Mouse (Mus musculus) layer of hippocampus, adult 6 months (tissue): ENCODE measurements around the gene Slc25a20. TPM values are rescaled to one million over a fixed set of nuclear protein-coding genes. Genes with fewer than 3 reads are reported as not detected.

Source experiments
- long read RNA-seq, 2 experiments: library from polyadenylated mRNA; unstranded; transcript quantifications; one replicate each; pipeline ENCODE4 v2.0.0; 2019 to 2020
- microRNA-seq: library from miRNA; unstranded; fragments of <30 nt; microRNA quantifications from one replicate; pipeline ENCODE4 v1.2.0, GENCODE M21; 2020
- polyA plus RNA-seq: library from polyadenylated mRNA; unstranded; fragments of <200 nt; fragmentation: Nextera tagmentation; gene quantifications from 2 replicates; pipeline ENCODE4 v1.2.3, GENCODE M21; 2021

The Slc25a20 gene
- 6.9 and 8.5 TPM in 2 replicates for polyA plus RNA-seq
- long read RNA-seq, experiment 1, partial matches to known transcripts, result 1 of 3 reads
- long read RNA-seq, experiment 1, other reads (novel, unspliced or antisense), result 0 of 3 reads
- long read RNA-seq, experiment 2, transcript Slc25a20-201 (9 exons, 1,783 nt), result major isoform, 38 of 43 reads
- long read RNA-seq, experiment 2, partial matches to known transcripts, result 4 of 43 reads
- long read RNA-seq, experiment 2, other reads (novel, unspliced or antisense), result 0 of 43 reads

DNA sequence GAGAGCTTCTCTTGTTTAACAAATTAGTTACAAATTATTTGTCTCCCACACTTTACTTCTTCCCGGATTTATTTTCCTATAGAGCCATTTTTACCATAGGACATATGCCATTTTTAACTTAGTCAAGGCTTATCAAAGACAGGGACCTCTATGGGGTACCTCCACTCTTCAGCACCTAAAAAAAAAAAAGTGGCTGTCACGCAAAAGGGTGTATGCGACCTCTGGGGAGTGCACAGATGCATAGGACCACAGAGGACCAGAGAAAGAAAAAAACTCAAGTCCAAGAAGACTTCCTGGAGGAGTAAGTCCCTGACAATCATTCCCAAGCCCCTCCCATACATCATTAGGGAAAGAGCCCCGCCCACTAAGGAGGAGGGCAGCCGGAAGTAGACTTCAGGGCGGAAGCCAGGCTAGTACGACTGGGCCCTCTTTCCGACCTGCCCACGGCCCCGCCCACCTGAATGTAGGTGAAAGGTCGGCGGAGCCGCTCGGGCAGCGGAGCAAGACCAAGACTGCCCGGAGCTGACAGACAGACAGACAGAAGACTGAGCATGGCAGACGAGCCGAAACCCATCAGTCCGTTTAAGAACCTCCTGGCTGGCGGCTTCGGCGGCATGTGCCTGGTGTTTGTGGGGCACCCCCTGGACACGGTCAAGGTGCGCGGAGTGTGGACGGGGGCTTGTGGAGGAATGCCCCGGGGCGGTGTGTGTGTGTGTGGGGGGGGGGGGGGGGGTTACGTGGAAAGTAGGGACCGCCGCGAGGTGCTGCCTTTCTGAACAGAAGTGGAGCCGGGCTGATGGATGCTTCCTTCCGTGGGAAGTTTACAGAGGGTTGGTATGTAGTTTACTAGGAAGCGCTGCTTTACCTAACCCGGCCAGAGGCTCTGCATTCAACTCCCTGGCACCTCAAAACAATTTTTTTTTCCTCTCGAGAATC, at the start of gene Slc25a20:
TSS of gene Slc25a20 (plus strand) at position 412 of the 936 bp plus-strand sequence.

DNA sequence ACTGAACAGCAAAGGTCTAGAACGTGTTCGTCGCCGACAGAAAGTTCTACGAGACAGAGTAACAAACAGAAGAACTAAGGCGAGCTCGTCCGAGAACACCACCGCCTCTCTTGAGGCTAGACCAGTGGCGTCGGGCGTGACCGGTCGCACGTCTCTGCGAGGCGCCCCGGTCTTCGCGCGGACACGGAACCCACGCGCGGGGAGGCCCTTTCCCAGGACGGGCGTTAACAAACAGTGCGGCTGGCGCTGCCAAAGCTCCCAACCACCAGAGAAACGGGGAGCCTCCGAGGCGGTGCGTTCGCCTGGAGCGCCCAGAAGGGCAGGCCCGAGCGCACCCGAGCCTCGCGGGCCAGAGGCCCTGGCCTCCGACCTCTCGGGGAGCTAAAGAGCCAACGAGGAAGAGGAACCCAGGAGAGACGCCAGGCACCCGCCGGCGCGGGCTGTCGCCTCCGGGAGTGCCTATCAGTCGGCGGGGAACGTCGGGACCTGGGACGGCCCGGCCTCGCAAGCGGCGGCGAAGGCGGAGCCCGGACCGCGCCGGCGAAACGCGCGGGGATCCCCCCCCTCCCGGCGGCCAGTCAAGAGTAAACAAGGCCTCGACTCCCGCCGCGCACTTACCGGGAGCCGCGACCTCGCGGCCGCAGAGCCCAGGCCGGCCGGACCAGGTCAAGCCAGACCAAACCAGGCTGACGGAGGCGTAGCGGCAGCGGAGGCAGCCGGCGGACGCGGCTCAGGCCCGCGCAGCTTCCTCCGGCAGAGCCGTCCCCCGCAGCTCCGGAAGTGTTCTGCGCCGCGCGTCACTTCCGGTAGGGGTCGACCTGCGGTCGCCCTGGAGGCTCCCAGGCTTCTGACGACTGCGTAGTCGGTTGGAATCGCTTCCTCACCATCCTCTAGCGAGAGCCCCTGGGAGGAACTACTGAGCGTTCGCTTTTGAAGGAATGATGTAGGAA, 13.0 kb upstream of the Slc25a20 start, which contains the start of gene Arih2:
TSS of gene Arih2 (minus strand) at position 776 of the 950 bp plus-strand sequence.

DNA sequence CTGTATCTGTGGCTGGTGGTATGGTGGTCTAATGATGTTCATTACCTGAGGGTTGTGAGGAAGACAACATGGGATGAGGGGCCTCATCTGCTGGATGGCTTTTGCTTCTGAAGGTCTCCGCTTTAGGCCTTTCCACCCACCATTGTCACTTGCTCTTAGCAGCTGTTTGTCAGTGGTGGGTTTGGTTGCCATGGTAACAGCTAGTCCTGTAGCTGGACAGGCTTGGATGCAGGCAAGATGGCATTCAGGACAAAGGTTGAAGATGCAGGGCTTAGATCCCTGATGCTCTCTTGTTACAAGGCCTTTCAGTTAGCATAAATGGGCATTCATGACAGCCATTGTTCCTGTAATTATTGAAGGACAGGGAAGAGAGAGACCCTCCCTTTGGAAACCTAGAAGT, 27.2 kb downstream of the Slc25a20 start, which contains the start of gene Prkar2a:
TSS of gene Prkar2a (plus strand) at position 209 of the 400 bp plus-strand sequence.

Small RNAs within 50 kb of the gene (microRNA-seq; reads per million reads assigned to microRNA genes)
- gene Gm26298, result not detected

Other genes with a start within 250 kb of the Slc25a20 start
- 0.14 and 0.16 TPM in 2 replicates for gene Ccdc36, start 233.6 kb upstream of the Slc25a20 start, polyA plus RNA-seq
- not detected in 2 replicates for gene BC048562, start 225.6 kb upstream of the Slc25a20 start, polyA plus RNA-seq
- 21.0 and 22.0 TPM in 2 replicates for gene Ccdc71, start 201.6 kb upstream of the Slc25a20 start, polyA plus RNA-seq
- gene Klhdc8b, start 200.5 kb upstream of the Slc25a20 start, polyA plus RNA-seq, result 15.7 and 17.0 TPM in 2 replicates
- 5.4 and 5.7 TPM in 2 replicates for gene Lamb2, start 182.4 kb upstream of the Slc25a20 start, polyA plus RNA-seq
- 14.2 and 15.2 TPM in 2 replicates for gene Usp19, start 171.5 kb upstream of the Slc25a20 start, polyA plus RNA-seq
- gene Qars, start 154.4 kb upstream of the Slc25a20 start, polyA plus RNA-seq, result 35.8 and 45.8 TPM in 2 replicates
- gene Qrich1, start 145.3 kb upstream of the Slc25a20 start, polyA plus RNA-seq, result 65.3 and 74.5 TPM in 2 replicates
- gene Impdh2, start 101.8 kb upstream of the Slc25a20 start, polyA plus RNA-seq, result 62.6 and 65.1 TPM in 2 replicates
- gene Ndufaf3, start 94.7 kb upstream of the Slc25a20 start, polyA plus RNA-seq, result 175 and 180 TPM in 2 replicates
- 96.4 and 106 TPM in 2 replicates for gene Dalrd3, start 92.2 kb upstream of the Slc25a20 start, polyA plus RNA-seq
- 58.6 and 60.9 TPM in 2 replicates for gene Wdr6, start 83.3 kb upstream of the Slc25a20 start, polyA plus RNA-seq
- gene P4htm, start 64.4 kb upstream of the Slc25a20 start, polyA plus RNA-seq, result 124 and 135 TPM in 2 replicates
- 15.4 and 16.0 TPM in 2 replicates for gene Arih2, start 12.7 kb upstream of the Slc25a20 start, polyA plus RNA-seq
- 5.7 and 6.8 TPM in 2 replicates for gene Prkar2a, start 27.2 kb downstream of the Slc25a20 start, polyA plus RNA-seq
- gene Ip6k2, start 121.7 kb downstream of the Slc25a20 start, polyA plus RNA-seq, result 31.9 and 32.7 TPM in 2 replicates
- 45.0 and 53.8 TPM in 2 replicates for gene Nckipsd, start 146.3 kb downstream of the Slc25a20 start, polyA plus RNA-seq
- 1.8 and 3.7 TPM in 2 replicates for gene Celsr3, start 164.2 kb downstream of the Slc25a20 start, polyA plus RNA-seq
- 9.3 and 12.2 TPM in 2 replicates for gene Slc26a6, start 191.2 kb downstream of the Slc25a20 start, polyA plus RNA-seq